Mouse (Mus musculus) left cerebral cortex, adult 11 months (tissue): ENCODE results near the gene Gabrd.
"Not testable (repeated sequence)": the region's sequence is repeated elsewhere in the genome, so short reads cannot be mapped to it uniquely, and the experiment has no call there.

Experiments
- DNase-seq: peaks from one replicate; pipeline ENCODE4 v3.0.0; 2022; ENCODE audit warnings: low spot score

The Gabrd gene

GRCm38 (mm10) chr4:155397511-155398221, at the start of gene Gabrd:
Gene Gabrd, minus strand, starts transcription at chr4:155398112.
- DNase-seq, result no peak

GRCm38 (mm10) chr4:155442808-155443207, 44.9 kb upstream of the Gabrd start:
- DNase-seq, result no peak

GRCm38 (mm10) chr4:155433993-155434392, 36.1 kb upstream of the Gabrd start:
- DNase-seq, result no peak

GRCm38 (mm10) chr4:155432358-155432757, 34.4 kb upstream of the Gabrd start:
- no peak for DNase-seq

GRCm38 (mm10) chr4:155429202-155429601, 31.3 kb upstream of the Gabrd start:
- no peak for DNase-seq

GRCm38 (mm10) chr4:155428442-155428841, 30.5 kb upstream of the Gabrd start:
- no peak for DNase-seq

GRCm38 (mm10) chr4:155426272-155426671, 28.4 kb upstream of the Gabrd start:
- DNase-seq, result no peak

GRCm38 (mm10) chr4:155423988-155424387, 26.1 kb upstream of the Gabrd start:
- DNase-seq, result no peak

GRCm38 (mm10) chr4:155421412-155422370, 23.8 kb upstream of the Gabrd start:
- not testable (repeated sequence) for DNase-seq

GRCm38 (mm10) chr4:155420137-155420536, 22.2 kb upstream of the Gabrd start:
- DNase-seq, result no peak

GRCm38 (mm10) chr4:155414656-155415235, 16.8 kb upstream of the Gabrd start:
- DNase-seq, result no peak

- no peak for DNase-seq
These were observed 15.9 kb upstream of the Gabrd start for GRCm38 (mm10) chr4:155413641-155414335.

GRCm38 (mm10) chr4:155412124-155412523, 14.2 kb upstream of the Gabrd start:
- DNase-seq, result no peak

- DNase-seq, result peak; percentile 75
These were observed 11.3 kb upstream of the Gabrd start, which contains the start of gene Cfap74 for GRCm38 (mm10) chr4:155409058-155409776. Gene Cfap74, plus strand, starts transcription at chr4:155409190.

GRCm38 (mm10) chr4:155408695-155409057, 10.8 kb upstream of the Gabrd start:
- DNase-seq, result no peak

- no peak for DNase-seq
These were observed 4.6 kb upstream of the Gabrd start for GRCm38 (mm10) chr4:155402489-155402888.

- no peak for DNase-seq
These were observed 3.2 kb upstream of the Gabrd start for GRCm38 (mm10) chr4:155401121-155401520.

- no peak for DNase-seq
These were observed 269 bp upstream of the Gabrd start for GRCm38 (mm10) chr4:155398222-155398540.

GRCm38 (mm10) chr4:155396751-155397150, 1.2 kb downstream of the Gabrd start:
- DNase-seq, result no peak

GRCm38 (mm10) chr4:155395471-155395870, 2.4 kb downstream of the Gabrd start:
- DNase-seq, result peak; percentile 64

GRCm38 (mm10) chr4:155387166-155387565, 10.7 kb downstream of the Gabrd start:
- DNase-seq, result no peak
